Mouse (Mus musculus) cerebellum, adult 8-10 months (tissue): ENCODE measurements at regions not wholly inside any gene's neighbourhood (a gene's known extent, or its start where the extent isn't known, plus 50 kb on each side); places are given as distances from the start of the nearest gene placed in this dataset.

Experiments used
- DNase-seq: peaks from one replicate; pipeline ENCODE4 v3.0.0; 2022

GRCm38 (mm10) chr10:98792019-98792741 lies 122.0 kb upstream of the Atp2b1 start:
- DNase-seq: no peak

- no peak for DNase-seq
Measured at GRCm38 (mm10) chr10:98793926-98794536, 120.2 kb upstream of the Atp2b1 start.

- DNase-seq: no peak
Measured at GRCm38 (mm10) chr10:98796016-98796415, 118.2 kb upstream of the Atp2b1 start.

- no peak for DNase-seq
Measured at GRCm38 (mm10) chr10:98798634-98799415, 115.4 kb upstream of the Atp2b1 start.

GRCm38 (mm10) chr10:98799830-98800229 lies 114.4 kb upstream of the Atp2b1 start:
- DNase-seq: no peak

- DNase-seq: no peak
Measured at GRCm38 (mm10) chr10:98800949-98801348, 113.3 kb upstream of the Atp2b1 start.

GRCm38 (mm10) chr10:98805013-98805412 lies 109.2 kb upstream of the Atp2b1 start:
- DNase-seq: no peak

GRCm38 (mm10) chr10:98806798-98807535 lies 107.2 kb upstream of the Atp2b1 start:
- DNase-seq: no peak

- DNase-seq: no peak
Measured at GRCm38 (mm10) chr10:98808644-98809043, 105.6 kb upstream of the Atp2b1 start.

GRCm38 (mm10) chr10:98829051-98829450 lies 85.2 kb upstream of the Atp2b1 start:
- DNase-seq: no peak

- no peak for DNase-seq
Measured at GRCm38 (mm10) chr10:98831488-98831887, 82.7 kb upstream of the Atp2b1 start.

GRCm38 (mm10) chr10:98837289-98838181 lies 76.7 kb upstream of the Atp2b1 start:
- no peak for DNase-seq

GRCm38 (mm10) chr10:98838926-98839679 lies 75.1 kb upstream of the Atp2b1 start:
- DNase-seq: no peak

- no peak for DNase-seq
Measured at GRCm38 (mm10) chr10:98839963-98840362, 74.2 kb upstream of the Atp2b1 start.

GRCm38 (mm10) chr10:98840411-98840810 lies 73.8 kb upstream of the Atp2b1 start:
- DNase-seq: no peak

GRCm38 (mm10) chr10:98840957-98841831 lies 73.0 kb upstream of the Atp2b1 start:
- no peak for DNase-seq

GRCm38 (mm10) chr10:98841860-98842259 lies 72.3 kb upstream of the Atp2b1 start:
- no peak for DNase-seq

GRCm38 (mm10) chr10:98842721-98843120 lies 71.5 kb upstream of the Atp2b1 start:
- no peak for DNase-seq

- no peak for DNase-seq
Measured at GRCm38 (mm10) chr10:98849851-98850250, 64.4 kb upstream of the Atp2b1 start.

GRCm38 (mm10) chr10:98857395-98857794 lies 56.8 kb upstream of the Atp2b1 start:
- DNase-seq: no peak
